Mouse (Mus musculus) erythroblast, embryonic 14.5 days (primary cell): Measurements from ENCODE around the gene Slc25a53. TPM values are rescaled to one million over a fixed set of nuclear protein-coding genes. Genes with fewer than 3 reads are reported as not detected.

ENCODE experiments used
- H3K27me3 ChIP-seq: 2 replicates; pipeline ENCODE4 v1.6.1; 2012; ENCODE audit warnings: inconsistent platforms; ENCODE audit not compliant: control insufficient read depth
- H3K36me3 ChIP-seq: 2 replicates; pipeline ENCODE4 v1.6.1; 2012; ENCODE audit warnings: mild to moderate bottlenecking, inconsistent platforms; ENCODE audit not compliant: control insufficient read depth
- H3K4me1 ChIP-seq: 2 replicates; pipeline ENCODE4 v1.6.1; 2012; ENCODE audit warnings: inconsistent platforms; ENCODE audit not compliant: control insufficient read depth
- H3K4me3 ChIP-seq: replicated peaks from 2 replicates; pipeline ENCODE3; 2012; ENCODE audit warnings: moderate library complexity, mild to moderate bottlenecking, inconsistent platforms
- H3K9me3 ChIP-seq: 2 replicates; pipeline ENCODE4 v1.6.1; 2012; ENCODE audit warnings: low read length, inconsistent platforms, mixed read lengths; ENCODE audit not compliant: control insufficient read depth
- GATA1 ChIP-seq: IDR thresholded peaks from 2 replicates; pipeline ENCODE4 v1.6.1; 2012; ENCODE audit warnings: low read length, inconsistent platforms, mixed read lengths
- TAL1 ChIP-seq: IDR thresholded peaks from 3 replicates; pipeline ENCODE4 v1.6.1; 2012; ENCODE audit warnings: low read length, inconsistent platforms, mixed read lengths
- polyA plus RNA-seq: library from polyadenylated mRNA; stranded (reverse); fragments of >175 nt; gene quantifications from 2 replicates; pipeline ENCODE4 v1.2.3, GENCODE M21; 2012

The Slc25a53 gene
- not detected in 2 replicates for polyA plus RNA-seq

DNA sequence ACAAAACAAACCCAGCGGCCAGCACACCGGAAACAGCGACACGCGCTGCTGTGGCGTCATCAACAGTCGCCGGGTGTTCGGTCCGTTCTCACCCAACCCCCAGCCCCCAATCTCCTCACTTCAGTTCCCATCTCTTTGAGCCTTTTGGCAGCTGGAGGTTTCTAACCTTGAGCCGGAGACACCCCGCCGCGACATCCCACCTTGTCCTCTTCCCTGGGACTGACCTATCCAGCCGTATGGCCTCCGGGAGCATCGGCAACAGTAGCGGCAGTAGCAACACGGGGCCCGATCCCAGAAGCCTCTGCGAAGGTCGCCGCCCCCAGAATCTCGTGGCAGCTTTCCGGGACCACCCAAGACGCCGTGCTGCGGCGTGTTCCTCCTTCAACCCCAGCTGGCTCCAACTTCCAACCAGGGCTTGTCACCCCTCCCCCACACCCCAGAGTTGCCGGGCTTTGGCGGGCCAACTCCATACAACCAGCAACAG is at the start of gene Slc25a53:
TSS of gene Slc25a53 (minus strand) at position 303 of the 484 bp plus-strand sequence.
- no peaks in the 10 kb centered on the region for H3K9me3 ChIP-seq
- TF ChIP-seq TAL1 (no peak), GATA1 (no peak)
- H3K4me3 ChIP-seq = peak within 1 kb of the TSS; percentile 81
- H3K4me1 ChIP-seq = peaks cover 5% of the 10 kb centered on the region
- no peaks in the 10 kb centered on the region for H3K36me3 ChIP-seq
- H3K27me3 ChIP-seq = no peaks in the 10 kb centered on the region

DNA sequence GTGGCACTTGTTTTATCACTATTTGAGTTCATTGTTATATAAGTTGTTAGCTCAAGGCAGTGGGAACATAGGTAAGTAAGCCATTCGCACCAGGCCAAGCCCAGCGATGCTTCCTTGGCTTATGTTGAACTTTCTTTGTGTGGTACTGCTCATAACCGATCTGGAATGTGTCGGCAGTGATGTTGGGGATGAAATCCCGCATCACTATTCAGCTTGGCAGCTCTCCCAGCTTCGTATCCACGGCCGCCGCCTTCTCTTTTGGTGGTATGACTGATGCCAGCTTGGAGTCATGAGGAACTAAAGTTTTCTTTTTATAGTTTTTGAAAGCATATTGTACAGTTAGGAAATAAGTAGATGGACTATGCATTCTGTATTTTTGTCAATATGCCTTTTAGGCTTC is 25.1 kb upstream of the Slc25a53 start:
- no peaks in the 10 kb centered on the region for H3K27me3 ChIP-seq
- H3K4me1 ChIP-seq = no peaks in the 10 kb centered on the region
- no peaks in the 10 kb centered on the region for H3K9me3 ChIP-seq
- no peaks in the 10 kb centered on the region for H3K36me3 ChIP-seq
- H3K4me3 ChIP-seq = no peak overlapping the region
- no peak for TF ChIP-seq GATA1
- TF ChIP-seq TAL1 = no peak

- H3K4me1 ChIP-seq = peaks cover 15% of the 10 kb centered on the region
- peak within 1 kb of the TSS; percentile 75 for H3K4me3 ChIP-seq
- H3K27me3 ChIP-seq = peaks cover 11% of the 10 kb centered on the region
- TF ChIP-seq TAL1 (no peak), GATA1 (no peak)
- no peaks in the 10 kb centered on the region for H3K36me3 ChIP-seq
- no peaks in the 10 kb centered on the region; the same call in 1 of the 2 replicates for H3K9me3 ChIP-seq
Measured at GRCm38 (mm10) chrX:137049425-137050225, 11.5 kb upstream of the Slc25a53 start, which contains the start of gene Fam199x. Gene Fam199x (plus strand): TSS chrX:137049594.

DNA sequence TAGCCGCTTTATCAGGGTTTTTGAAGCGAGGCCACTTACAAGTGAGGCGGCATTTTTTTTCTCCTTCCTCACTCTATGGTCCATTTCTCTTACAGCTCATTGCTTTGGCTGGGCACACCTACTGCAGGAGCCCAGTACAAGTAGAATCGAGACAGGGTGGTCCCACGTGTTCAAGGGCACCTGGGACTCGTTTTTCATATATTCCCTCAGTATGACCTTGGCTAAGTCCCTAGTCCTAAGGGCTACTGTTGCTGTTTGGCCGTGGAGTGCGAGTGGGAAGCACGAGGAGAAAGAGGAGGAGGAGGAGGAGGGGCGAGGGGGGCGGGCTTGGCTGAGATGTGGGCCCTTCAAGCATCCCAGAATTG is 10.9 kb upstream of the Slc25a53 start:
- TF ChIP-seq TAL1 = no peak
- TF ChIP-seq GATA1 = no peak

DNA sequence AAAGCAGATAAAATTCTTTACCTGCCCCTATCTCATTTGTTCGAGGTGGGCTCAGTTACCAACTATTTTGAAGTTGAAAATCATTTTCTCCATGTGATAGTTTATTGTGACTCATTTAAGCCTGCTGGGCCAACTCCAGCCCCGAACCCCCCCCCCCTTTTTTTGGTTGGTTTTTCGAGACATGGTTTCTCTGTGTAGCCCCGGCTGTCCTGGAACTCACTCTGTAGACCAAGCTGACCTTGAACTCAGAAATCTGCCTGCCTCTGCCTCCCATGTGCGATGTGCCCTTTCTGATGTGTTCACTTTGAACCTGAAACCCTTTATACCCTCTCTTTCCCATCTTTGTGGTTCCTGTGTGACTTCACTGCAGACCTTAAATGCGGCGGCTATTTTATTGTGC is 400 bp upstream of the Slc25a53 start:
- no peak for TF ChIP-seq TAL1
- TF ChIP-seq GATA1 = no peak
- Histone ChIP-seq H3K9me3 (no peaks in the 10 kb centered on the region), H3K27me3 (no peaks in the 10 kb centered on the region), H3K4me1 (peaks cover 5% of the 10 kb centered on the region), H3K4me3 (peak overlapping the region; percentile 81), H3K36me3 (no peaks in the 10 kb centered on the region)

More for the DNA sequence above, 10.9 kb upstream of the Slc25a53 start:
- H3K27me3 ChIP-seq = peaks cover 11% of the 10 kb centered on the region
- no peaks in the 10 kb centered on the region; the same call in 1 of the 2 replicates for H3K9me3 ChIP-seq
- H3K36me3 ChIP-seq = no peaks in the 10 kb centered on the region
- H3K4me1 ChIP-seq = peaks cover 15% of the 10 kb centered on the region
- H3K4me3 ChIP-seq = peak overlapping the region; percentile 75

- no peak for TF ChIP-seq GATA1
- no peak for TF ChIP-seq TAL1
Measured at GRCm38 (mm10) chrX:137037470-137037999, 567 bp downstream of the Slc25a53 start.

DNA sequence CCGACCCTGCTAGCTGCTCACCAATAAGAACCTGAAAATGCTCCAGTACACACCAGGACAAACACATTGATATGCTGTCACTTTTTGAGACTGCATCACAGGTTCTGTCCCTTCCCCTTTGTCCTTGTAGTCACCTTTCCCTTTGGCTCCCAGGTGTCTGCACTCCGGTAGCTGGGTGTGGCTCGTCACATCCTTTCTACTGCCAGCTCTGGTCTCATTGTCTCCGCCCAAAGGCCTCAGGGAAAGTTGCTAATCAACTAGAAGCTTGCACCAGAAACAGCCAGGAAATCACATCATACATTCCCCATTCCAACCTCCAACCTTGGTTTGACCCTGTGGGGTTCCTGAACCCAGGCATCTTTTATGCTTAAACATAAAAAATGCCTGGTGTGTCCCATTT is 3.8 kb downstream of the Slc25a53 start:
- no peaks in the 10 kb centered on the region for H3K27me3 ChIP-seq

More at GRCm38 (mm10) chrX:137037470-137037999, 567 bp downstream of the Slc25a53 start:
- H3K36me3 ChIP-seq = no peaks in the 10 kb centered on the region
- no peaks in the 10 kb centered on the region for H3K9me3 ChIP-seq
- peaks cover 5% of the 10 kb centered on the region for H3K4me1 ChIP-seq
- no peaks in the 10 kb centered on the region for H3K27me3 ChIP-seq
- peak overlapping the region; percentile 81 for H3K4me3 ChIP-seq

GRCm38 (mm10) chrX:137031726-137032125 is 6.4 kb downstream of the Slc25a53 start:
- Histone ChIP-seq H3K4me3 (no peak overlapping the region), H3K4me1 (no peaks in the 10 kb centered on the region; the same call in 1 of the 2 replicates), H3K9me3 (no peaks in the 10 kb centered on the region), H3K36me3 (peaks cover 7% of the 10 kb centered on the region), H3K27me3 (no peaks in the 10 kb centered on the region)
- no peak for TF ChIP-seq TAL1
- TF ChIP-seq GATA1 = no peak

More for the DNA sequence above, 3.8 kb downstream of the Slc25a53 start:
- peaks cover 5% of the 10 kb centered on the region for H3K4me1 ChIP-seq
- TF ChIP-seq GATA1 = no peak
- TF ChIP-seq TAL1 = no peak
- no peaks in the 10 kb centered on the region for H3K9me3 ChIP-seq
- no peak overlapping the region for H3K4me3 ChIP-seq
- H3K36me3 ChIP-seq = peaks cover 7% of the 10 kb centered on the region

DNA sequence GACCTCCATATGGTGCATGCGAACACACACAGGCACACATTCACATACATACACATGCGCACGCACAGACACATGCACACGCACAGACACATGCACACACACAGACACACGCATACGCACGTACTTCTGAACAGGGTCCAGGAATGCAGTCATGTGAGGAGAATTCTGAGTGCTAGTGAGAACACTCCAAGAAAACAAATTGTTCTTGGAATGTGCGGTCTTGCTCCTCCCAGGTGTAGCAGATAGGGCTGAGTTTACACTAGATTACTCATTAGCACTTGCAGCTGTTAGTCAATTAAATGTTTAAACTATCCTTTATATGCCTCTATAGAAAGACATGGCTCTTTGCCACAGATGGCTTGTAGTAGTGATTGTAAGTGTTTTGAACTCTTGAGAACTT is 7.2 kb downstream of the Slc25a53 start:
- H3K27me3 ChIP-seq = no peaks in the 10 kb centered on the region
- peaks cover 7% of the 10 kb centered on the region for H3K36me3 ChIP-seq
- no peak overlapping the region for H3K4me3 ChIP-seq
- TF ChIP-seq TAL1 (no peak), GATA1 (no peak)
- no peaks in the 10 kb centered on the region for H3K9me3 ChIP-seq
- H3K4me1 ChIP-seq = no peaks in the 10 kb centered on the region; the same call in 1 of the 2 replicates
